Mouse (Mus musculus): ENCODE data around the gene Ndufaf1.

Ndufaf1 gene

DNA sequence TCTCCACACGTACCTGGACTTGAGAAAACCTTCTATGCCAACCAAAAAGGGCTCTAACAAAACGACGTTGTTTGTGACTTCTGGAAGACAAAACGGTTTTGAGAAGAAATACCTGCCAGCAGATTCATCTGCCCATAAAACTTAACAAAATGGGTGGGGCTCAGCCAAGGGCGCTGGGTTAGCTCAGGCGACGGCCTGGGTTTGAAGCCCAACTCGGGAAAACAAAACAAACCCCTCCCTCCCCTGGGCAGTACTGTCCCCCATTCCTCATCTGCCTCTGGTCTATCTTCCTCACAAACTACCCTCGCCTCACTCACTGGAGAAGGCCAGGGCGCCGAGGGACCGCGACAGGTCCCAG lies 44.8 kb downstream of the Ndufaf1 start:
- DNase-seq: no peak

DNA sequence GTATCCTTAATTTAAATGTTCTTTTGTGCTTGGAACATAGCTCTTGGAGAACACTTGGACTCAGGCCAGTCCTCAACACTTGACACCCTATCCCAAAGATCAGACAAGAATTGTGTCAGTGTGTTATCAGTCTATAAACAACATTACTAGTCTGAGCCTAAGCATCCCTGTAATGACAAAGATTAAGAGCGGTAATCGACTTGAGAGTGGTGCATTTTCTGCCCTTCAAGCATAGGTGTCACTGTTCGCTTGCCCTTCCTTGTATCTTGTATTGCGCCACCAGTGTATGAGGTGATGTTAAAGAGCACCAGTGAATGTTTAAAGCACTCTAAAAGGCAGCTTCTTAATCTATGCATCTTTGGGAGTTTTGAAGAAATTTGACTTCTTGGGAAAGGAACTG lies 55.6 kb downstream of the Ndufaf1 start:
- no peak for DNase-seq
